Mouse (Mus musculus): Measurements from ENCODE around the gene Mllt10. TPM values are rescaled to one million over a fixed set of nuclear protein-coding genes. Genes with fewer than 3 reads are reported as not detected.

Mllt10 gene
- polyA plus RNA-seq, 1 experiment from 2014 or later: 27.4 TPM

DNA sequence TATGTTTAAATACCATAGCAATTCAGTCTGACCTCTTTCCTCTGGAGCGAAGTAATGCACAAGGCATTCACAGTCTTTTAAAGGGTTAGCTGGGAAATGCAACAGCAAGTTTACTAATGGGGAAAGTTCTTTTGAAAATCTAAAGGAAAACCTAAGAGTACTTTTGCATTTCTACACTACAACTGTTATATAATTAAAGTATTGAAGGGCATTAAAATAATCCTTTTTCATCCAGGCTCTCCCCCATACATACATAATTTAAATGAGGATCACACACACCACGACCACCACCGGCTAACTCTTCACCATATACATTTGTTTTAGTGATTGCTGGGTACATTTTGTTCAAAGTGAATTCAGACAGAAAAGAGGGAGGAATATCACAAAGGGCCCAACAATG, 2.5 kb upstream of the Mllt10 start:
- Histone ChIP-seq H3K27me3 (ENCODE audit: control insufficient read depth, insufficient read depth, low read length) (no peaks in the 10 kb centered on the region), H3K4me3 (ENCODE audit: low read depth, low read length) (no peak overlapping the region), H3K9me3 (ENCODE audit: control insufficient read depth, low read length) (no peaks in the 10 kb centered on the region), H3K9ac (ENCODE audit: low read length) (no peak overlapping the region), H3K4me2 (replicated peaks; ENCODE audit: low read depth) (no peak overlapping the region), H3K36me3 (ENCODE audit: control insufficient read depth, insufficient read depth, low read length) (no peaks in the 10 kb centered on the region), H3K4me1 (replicated peaks; ENCODE audit: control insufficient read depth, insufficient read depth) (0 out of 2 replicates have a peak, but pooled peaks cover 3% of the 10 kb centered on the region), H3K27ac (replicated peaks) (no peak overlapping the region)
- no peak for TF ChIP-seq EP300 (optimal IDR thresholded peaks at IDR 0.05)
- no peak for TF ChIP-seq CTCF (IDR thresholded peaks at IDR 0.05; ENCODE audit: low read depth)
- no peak for ATAC-seq (ENCODE audit: low FRiP score, low TSS enrichment)
- WGBS: 75% methylated on average over 3 of the region's 3 CpGs
- DNase-seq (ENCODE audit: low spot score): no peak

GRCm38 (mm10) chr2:18053243-18053950, 1.6 kb upstream of the Mllt10 start:
- Histone ChIP-seq H3K27ac (replicated peaks) (no peak overlapping the region), H3K9ac (ENCODE audit: low read length) (no peak overlapping the region), H3K4me2 (replicated peaks; ENCODE audit: low read depth) (no peak overlapping the region), H3K27me3 (ENCODE audit: control insufficient read depth, insufficient read depth, low read length) (no peaks in the 10 kb centered on the region), H3K4me3 (ENCODE audit: low read depth, low read length) (no peak overlapping the region), H3K4me1 (replicated peaks; ENCODE audit: control insufficient read depth, insufficient read depth) (0 out of 2 replicates have a peak, but pooled peaks cover 3% of the 10 kb centered on the region), H3K36me3 (ENCODE audit: control insufficient read depth, insufficient read depth, low read length) (no peaks in the 10 kb centered on the region), H3K9me3 (ENCODE audit: control insufficient read depth, low read length) (no peaks in the 10 kb centered on the region)
- ATAC-seq (ENCODE audit: low FRiP score, low TSS enrichment) (no peak), DNase-seq (ENCODE audit: low spot score) (no peak)
- TF ChIP-seq CTCF (IDR thresholded peaks at IDR 0.05; ENCODE audit: low read depth): no peak
- TF ChIP-seq EP300 (optimal IDR thresholded peaks at IDR 0.05): no peak
- 78% methylated on average over 1 of the region's 1 CpGs for WGBS

GRCm38 (mm10) chr2:18053951-18054530, 996 bp upstream of the Mllt10 start:
- H3K4me1 ChIP-seq (replicated peaks; ENCODE audit: control insufficient read depth, insufficient read depth): 0 out of 2 replicates have a peak, but pooled peaks cover 3% of the 10 kb centered on the region

GRCm38 (mm10) chr2:18055929-18056785, 1.1 kb downstream of the Mllt10 start:
- DNase-seq (ENCODE audit: low spot score): peak; percentile 98

More at GRCm38 (mm10) chr2:18053951-18054530, 996 bp upstream of the Mllt10 start:
- TF ChIP-seq CTCF (IDR thresholded peaks at IDR 0.05; ENCODE audit: low read depth): no peak
- TF ChIP-seq EP300 (optimal IDR thresholded peaks at IDR 0.05): no peak
- WGBS: 42% methylated on average over 2 of the region's 2 CpGs
- H3K27me3 ChIP-seq (ENCODE audit: control insufficient read depth, insufficient read depth, low read length): no peaks in the 10 kb centered on the region
- H3K4me3 ChIP-seq (ENCODE audit: low read depth, low read length): no peak overlapping the region
- H3K27ac ChIP-seq (replicated peaks): no peak overlapping the region
- H3K36me3 ChIP-seq (ENCODE audit: control insufficient read depth, insufficient read depth, low read length): no peaks in the 10 kb centered on the region
- ATAC-seq (ENCODE audit: low FRiP score, low TSS enrichment): no peak
- no peak for DNase-seq (ENCODE audit: low spot score)
- no peaks in the 10 kb centered on the region for H3K9me3 ChIP-seq (ENCODE audit: control insufficient read depth, low read length)
- H3K9ac ChIP-seq (ENCODE audit: low read length): no peak overlapping the region
- no peak overlapping the region for H3K4me2 ChIP-seq (replicated peaks; ENCODE audit: low read depth)

DNA sequence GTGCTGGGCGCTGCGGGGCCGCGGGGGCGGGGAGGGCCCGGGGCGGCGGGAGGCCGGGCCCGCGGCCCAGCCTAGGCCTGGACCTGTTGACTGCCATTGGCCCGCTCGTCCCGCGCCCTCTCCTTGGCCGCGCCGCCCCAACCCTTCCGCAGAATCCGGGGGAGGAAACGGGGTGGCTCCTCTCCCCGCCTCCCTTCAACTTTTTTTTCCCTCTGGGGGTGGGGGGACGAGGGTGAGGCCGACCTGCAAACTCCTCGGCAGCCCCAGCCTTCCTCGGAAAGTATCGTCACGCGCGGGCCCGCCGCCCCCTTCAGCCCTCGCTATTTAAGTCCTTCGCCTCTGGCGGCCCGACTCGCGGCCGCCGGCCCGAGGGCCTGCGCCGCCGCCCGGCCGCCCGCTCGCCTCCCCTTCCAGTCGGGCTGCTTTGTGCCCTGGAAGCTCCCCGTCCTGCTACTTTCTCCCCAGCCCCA, 1.8 kb downstream of the Mllt10 start:
- WGBS: 2% methylated on average over 37 of the region's 50 CpGs
- ATAC-seq (ENCODE audit: low FRiP score, low TSS enrichment): peak; percentile 98
- no peak for TF ChIP-seq EP300 (optimal IDR thresholded peaks at IDR 0.05)
- peak; percentile 17; the same call in 1 of the 2 replicates for TF ChIP-seq CTCF (IDR thresholded peaks at IDR 0.05; ENCODE audit: low read depth)
- peak; percentile 98 for DNase-seq (ENCODE audit: low spot score)
- Histone ChIP-seq H3K9me3 (ENCODE audit: control insufficient read depth, low read length) (no peaks in the 10 kb centered on the region), H3K4me3 (ENCODE audit: low read depth, low read length) (peak overlapping the region; percentile 59), H3K27ac (replicated peaks) (peak overlapping the region; percentile 100), H3K27me3 (ENCODE audit: control insufficient read depth, insufficient read depth, low read length) (no peaks in the 10 kb centered on the region), H3K4me2 (replicated peaks; ENCODE audit: low read depth) (peak overlapping the region; percentile 86), H3K9ac (ENCODE audit: low read length) (peak overlapping the region; percentile 84), H3K36me3 (ENCODE audit: control insufficient read depth, insufficient read depth, low read length) (no peaks in the 10 kb centered on the region), H3K4me1 (replicated peaks; ENCODE audit: control insufficient read depth, insufficient read depth) (no peaks in the 10 kb centered on the region)

More at GRCm38 (mm10) chr2:18055929-18056785, 1.1 kb downstream of the Mllt10 start:
- no peaks in the 10 kb centered on the region for H3K4me1 ChIP-seq (replicated peaks; ENCODE audit: control insufficient read depth, insufficient read depth)
- H3K9me3 ChIP-seq (ENCODE audit: control insufficient read depth, low read length): no peaks in the 10 kb centered on the region
- H3K4me3 ChIP-seq (ENCODE audit: low read depth, low read length): peak overlapping the region; percentile 59
- peak; percentile 58 for ATAC-seq (ENCODE audit: low FRiP score, low TSS enrichment)
- H3K4me2 ChIP-seq (replicated peaks; ENCODE audit: low read depth): peak overlapping the region; percentile 86
- peak overlapping the region; percentile 84 for H3K9ac ChIP-seq (ENCODE audit: low read length)
- TF ChIP-seq CTCF (IDR thresholded peaks at IDR 0.05; ENCODE audit: low read depth) (no peak), EP300 (optimal IDR thresholded peaks at IDR 0.05) (no peak)
- H3K36me3 ChIP-seq (ENCODE audit: control insufficient read depth, insufficient read depth, low read length): no peaks in the 10 kb centered on the region
- no peaks in the 10 kb centered on the region for H3K27me3 ChIP-seq (ENCODE audit: control insufficient read depth, insufficient read depth, low read length)
- peak overlapping the region; percentile 100 for H3K27ac ChIP-seq (replicated peaks)
- under 1% methylated on average over 41 of the region's 66 CpGs for WGBS
